Mouse (Mus musculus) hindbrain, postnatal 0 days (tissue): ENCODE data around the gene Luzp1. TPM values are rescaled to one million over a fixed set of nuclear protein-coding genes. Genes with fewer than 3 reads are reported as not detected.

Source experiments
- ATAC-seq: fragments of 200-750 bp; cut with Nextera tagmentation; 2 replicates; pipeline ENCODE4 v1.8.0; 2017; ENCODE audit warnings: mild to moderate bottlenecking, moderate TSS enrichment, moderate library complexity
- DNase-seq: peaks from one replicate; pipeline ENCODE4 v3.0.0-alpha.2; 2015; ENCODE audit warnings: low spot score
- H3K27ac ChIP-seq: fragments of 300-500 bp; sonication (generic); 2 replicates; pipeline ENCODE4 v1.5.1; 2014; ENCODE audit warnings: mild to moderate bottlenecking
- H3K27me3 ChIP-seq: fragments of 300-500 bp; sonication (generic); 2 replicates; pipeline ENCODE4 v1.6.1; 2014; ENCODE audit warnings: low read length, mixed read lengths; ENCODE audit not compliant: insufficient read depth
- H3K36me3 ChIP-seq: fragments of 300-500 bp; sonication (generic); 2 replicates; pipeline ENCODE4 v1.6.1; 2014; ENCODE audit warnings: low read length, mixed read lengths; ENCODE audit not compliant: insufficient read depth
- H3K4me1 ChIP-seq: fragments of 300-500 bp; sonication (generic); 2 replicates; pipeline ENCODE4 v1.6.1; 2014; ENCODE audit warnings: antibody characterized with exemption, low read length, mixed read lengths; ENCODE audit not compliant: insufficient read depth
- H3K4me2 ChIP-seq: fragments of 300-500 bp; sonication (generic); 2 replicates; pipeline ENCODE4 v1.6.1; 2014; ENCODE audit warnings: low read depth, mild to moderate bottlenecking, low read length, moderate library complexity, mixed read lengths
- H3K4me3 ChIP-seq: fragments of 300-500 bp; sonication (generic); 2 replicates; pipeline ENCODE4 v1.5.1; 2014; ENCODE audit warnings: low read length
- H3K9ac ChIP-seq: fragments of 300-500 bp; sonication (generic); replicated peaks from 2 replicates; pipeline ENCODE4 v1.6.1; 2014; ENCODE audit warnings: mild to moderate bottlenecking, low read length, moderate library complexity, mixed read lengths
- H3K9me3 ChIP-seq: fragments of 300-500 bp; sonication (generic); 2 replicates; pipeline ENCODE4 v1.6.1; 2016; ENCODE audit warnings: low read length, mixed read lengths
- CTCF ChIP-seq: IDR thresholded peaks from 2 replicates; pipeline ENCODE4 v1.5.1; 2016; ENCODE audit warnings: antibody characterized with exemption, control low read depth, low read depth
- WGBS: fragments of 180-500 bp; shearing (Covaris S2); extraction: QIAGEN DNeasy Blood & Tissue Kit; methylation state at CpG from one replicate; pipeline ENCODE4 v1.1.7; 2014; 5-methylcytosine and 5-hydroxymethylcytosine counted together
- polyA plus RNA-seq: library from polyadenylated mRNA; unstranded; fragments of >200 nt; fragmentation: Nextera tagmentation; extraction: Ambion mirVana; gene quantifications from 2 replicates; pipeline ENCODE4 v1.2.1, GENCODE M21; 2015
- total RNA-seq: library from RNA; depleted of rRNA; stranded (reverse); fragments of >200 nt; gene quantifications from 2 replicates; pipeline ENCODE4 v1.2.3, GENCODE M21; 2014

The Luzp1 gene
- total and polyA plus RNA-seq, 2 experiments from 2014 or later, result 18.3 to 76.4 TPM

- Histone ChIP-seq H3K9ac (peak overlapping the region; percentile 58), H3K36me3 (no peaks in the 10 kb centered on the region), H3K27ac (0 out of 2 replicates have a peak overlapping the region, but pooled peaks have one; percentile 78), H3K27me3 (no peaks in the 10 kb centered on the region), H3K9me3 (no peaks in the 10 kb centered on the region), H3K4me1 (0 out of 2 replicates have a peak, but pooled peaks cover 4% of the 10 kb centered on the region), H3K4me3 (peak overlapping the region; percentile 65), H3K4me2 (peak overlapping the region; percentile 78)
- 14% methylated on average over 6 of the region's 6 CpGs for WGBS
- DNase-seq, result peak; percentile 10
- ATAC-seq, result no peak
- TF ChIP-seq CTCF, result no peak
These were observed 7.8 kb upstream of the Luzp1 start for GRCm38 (mm10) chr4:136461761-136462085.

GRCm38 (mm10) chr4:136462086-136462838 lies 7.3 kb upstream of the Luzp1 start, which contains the start of gene 6030445D17Rik:
Gene 6030445D17Rik, plus strand, starts transcription at chr4:136462250.
- peak; percentile 85 for ATAC-seq
- H3K36me3 ChIP-seq, result no peaks in the 10 kb centered on the region
- whole genome bisulfite sequencing, result under 1% methylated on average over 63 of the region's 64 CpGs

GRCm38 (mm10) chr4:136462839-136463178 lies 6.8 kb upstream of the Luzp1 start:
- Histone ChIP-seq H3K9me3 (no peaks in the 10 kb centered on the region), H3K4me1 (0 out of 2 replicates have a peak, but pooled peaks cover 4% of the 10 kb centered on the region), H3K36me3 (no peaks in the 10 kb centered on the region), H3K4me2 (peak overlapping the region; percentile 78), H3K27me3 (no peaks in the 10 kb centered on the region), H3K27ac (peak overlapping the region; percentile 78; the same call in 1 of the 2 replicates), H3K4me3 (peak overlapping the region; percentile 65), H3K9ac (peak overlapping the region; percentile 58)
- DNase-seq, result peak; percentile 68
- TF ChIP-seq CTCF, result 0 out of 2 replicates have a peak, but pooled peaks have one; percentile 0
- WGBS, result under 1% methylated on average over 8 of the region's 8 CpGs
- peak; percentile 88 for ATAC-seq

More at GRCm38 (mm10) chr4:136462086-136462838, 7.3 kb upstream of the Luzp1 start, which contains the start of gene 6030445D17Rik:
- H3K27ac ChIP-seq, result peak within 1 kb of the TSS; percentile 78; the same call in 1 of the 2 replicates
- H3K9me3 ChIP-seq, result no peaks in the 10 kb centered on the region
- H3K4me3 ChIP-seq, result peak within 1 kb of the TSS; percentile 65
- TF ChIP-seq CTCF, result 0 out of 2 replicates have a peak, but pooled peaks have one; percentile 8
- H3K4me2 ChIP-seq, result peak within 1 kb of the TSS; percentile 78
- no peaks in the 10 kb centered on the region for H3K27me3 ChIP-seq
- peak; percentile 74 for DNase-seq
- peak within 1 kb of the TSS; percentile 58 for H3K9ac ChIP-seq
- H3K4me1 ChIP-seq, result 0 out of 2 replicates have a peak, but pooled peaks cover 4% of the 10 kb centered on the region

- no peaks in the 10 kb centered on the region for H3K27me3 ChIP-seq
These were observed 6.1 kb upstream of the Luzp1 start for GRCm38 (mm10) chr4:136463436-136463835.

GRCm38 (mm10) chr4:136466226-136466625 lies 3.3 kb upstream of the Luzp1 start:
- DNase-seq, result peak; percentile 37
- 46% methylated on average over 4 of the region's 4 CpGs for whole genome bisulfite sequencing
- no peak overlapping the region for H3K4me3 ChIP-seq

More at GRCm38 (mm10) chr4:136463436-136463835, 6.1 kb upstream of the Luzp1 start:
- Histone ChIP-seq H3K4me1 (0 out of 2 replicates have a peak, but pooled peaks cover 4% of the 10 kb centered on the region), H3K9me3 (no peaks in the 10 kb centered on the region), H3K4me2 (peak overlapping the region; percentile 78), H3K27ac (no peak overlapping the region), H3K36me3 (no peaks in the 10 kb centered on the region), H3K4me3 (peak overlapping the region; percentile 65), H3K9ac (no peak overlapping the region)
- ATAC-seq, result no peak
- 19% methylated on average over 9 of the region's 9 CpGs for WGBS
- no peak for DNase-seq
- no peak for TF ChIP-seq CTCF

GRCm38 (mm10) chr4:136468553-136469327 lies 821 bp upstream of the Luzp1 start:
- Histone ChIP-seq H3K9ac (no peak overlapping the region), H3K36me3 (no peaks in the 10 kb centered on the region), H3K4me1 (no peaks in the 10 kb centered on the region), H3K4me2 (peak overlapping the region; percentile 74), H3K27me3 (no peaks in the 10 kb centered on the region), H3K4me3 (peak overlapping the region; percentile 58; the same call in 1 of the 2 replicates), H3K9me3 (no peaks in the 10 kb centered on the region), H3K27ac (peak overlapping the region; percentile 89; the same call in 1 of the 2 replicates)
- DNase-seq (no peak), ATAC-seq (no peak)
- WGBS, result 77% methylated on average over 14 of the region's 14 CpGs
- TF ChIP-seq CTCF, result no peak

More at GRCm38 (mm10) chr4:136466226-136466625, 3.3 kb upstream of the Luzp1 start:
- no peak overlapping the region for H3K9ac ChIP-seq
- no peaks in the 10 kb centered on the region for H3K36me3 ChIP-seq
- no peak for ATAC-seq
- H3K27me3 ChIP-seq, result no peaks in the 10 kb centered on the region
- no peak overlapping the region for H3K4me2 ChIP-seq
- TF ChIP-seq CTCF, result no peak
- no peak overlapping the region; the same call in 1 of the 2 replicates for H3K27ac ChIP-seq
- 0 out of 2 replicates have a peak, but pooled peaks cover 4% of the 10 kb centered on the region for H3K4me1 ChIP-seq
- H3K9me3 ChIP-seq, result no peaks in the 10 kb centered on the region
